ENCODE assay signal across 9 mouse cellular contexts in genomic region chr6:117956851-117957501, GRCm38 (mm10). TPM values are rescaled to one million over a fixed set of nuclear protein-coding genes. Genes with fewer than 3 reads are reported as not detected.
DNase-seq lines count a peak whose midpoint lies in the region; TF ChIP-seq lines count a peak whose summit lies in the region.
"Had no signal": no experiment of that assay in that cellular context is flagged by ENCODE, and none has a peak within 500 bp of the region (broad histone marks: within the 10 kb centered on the region; RNA-seq: fewer than 3 reads in every experiment).

No protein-coding gene starts in this region.

- no peak for TF ChIP-seq EP300 in ES-Bruce4 (IDR thresholded peaks at IDR 0.05; ENCODE audit: insufficient read depth, low read depth, low read length)

- peaks cover 2% of the 10 kb centered on the region for H3K4me1 ChIP-seq in ES-Bruce4 (ENCODE audit: control insufficient read depth, insufficient read depth, low read length)

- peak; percentile 54 for TF ChIP-seq CTCF in ES-Bruce4 (IDR thresholded peaks at IDR 0.05; ENCODE audit: low read depth, low read length)

- DNase-seq in kidney, adult 11 months, result peak; percentile 31
- DNase-seq in kidney, postnatal 10 days, result no peak
- peak; percentile 46 for DNase-seq in R1 (ENCODE audit: low read depth, low spot score)
- DNase-seq in kidney, postnatal 14 days, result peak; percentile 33
- DNase-seq in lung, postnatal 25 days (ENCODE audit: low spot score), result no peak
- no peak for DNase-seq in spleen, postnatal 4 days (ENCODE audit: low spot score in 2 of 2)
- DNase-seq: cerebellum, adult 11-12 months; thymus, postnatal 14 days had no signal

- H3K9me3 ChIP-seq in ES-Bruce4 (replicated peaks; ENCODE audit: control insufficient read depth, insufficient read depth, low read length, poor library complexity, severe bottlenecking), result no peaks in the 10 kb centered on the region

- peak overlapping the region; percentile 13 for H3K4me3 ChIP-seq in ES-Bruce4 (ENCODE audit: low read depth, low read length)

- no peak overlapping the region; the same call in 1 of the 2 replicates for H3K27ac ChIP-seq in ES-Bruce4 (ENCODE audit: insufficient read depth, low read length)

- no peaks in the 10 kb centered on the region for H3K27me3 ChIP-seq in ES-Bruce4 (ENCODE audit: control insufficient read depth, insufficient read depth, low read length, poor library complexity, severe bottlenecking)

- H3K36me3 ChIP-seq in ES-Bruce4 (ENCODE audit: control insufficient read depth, insufficient read depth, low read length, poor library complexity, severe bottlenecking), result no peaks in the 10 kb centered on the region

- no peak overlapping the region for H3K9ac ChIP-seq in ES-Bruce4 (ENCODE audit: low read depth, poor library complexity, severe bottlenecking)

- no peak for TF ChIP-seq POLR2A in ES-Bruce4 (IDR thresholded peaks at IDR 0.05; ENCODE audit: insufficient read depth, low read length)

RNA-seq across cellular contexts. Expression of gene Fxyd4, which starts 19.5 kb away (rescaled TPM):
- not detected in 2 replicates for polyA plus RNA-seq in ES-Bruce4 (2011; ENCODE audit: insufficient read depth, insufficient read length, low read depth, missing spikeins)

RNA-seq across cellular contexts. Expression of gene Rasgef1a, which starts 54.3 kb away (rescaled TPM):
- polyA plus RNA-seq in ES-Bruce4 (2011; ENCODE audit: insufficient read depth, insufficient read length, low read depth, missing spikeins), result 0.67 and 0.91 TPM in 2 replicates

RNA-seq across cellular contexts. Expression of gene Hnrnpf, which starts 56.9 kb away (rescaled TPM):
- 1,007 and 1,035 TPM in 2 replicates for polyA plus RNA-seq in ES-Bruce4 (2011; ENCODE audit: insufficient read depth, insufficient read length, low read depth, missing spikeins)

Comparison
In these comparisons a context has a peak if more than half of its experiments do, and no peak if none do; other contexts are left out.
1. DNase-seq: peak in kidney, adult 11 months (single experiment), R1 (single experiment) and kidney, postnatal 14 days (single experiment); none in kidney, postnatal 10 days (single experiment), lung, postnatal 25 days (single experiment) and spleen, postnatal 4 days (0 of 2).